Mouse (Mus musculus): ENCODE data around the gene Bckdhb. TPM values are rescaled to one million over a fixed set of nuclear protein-coding genes. Genes with fewer than 3 reads are reported as not detected.

Gene Bckdhb
- polyA plus RNA-seq, 1 experiment, result 5.4 TPM

GRCm38 (mm10) chr9:84070247-84070646 is 145.3 kb downstream of the Bckdhb start:
- H3K27ac ChIP-seq (ENCODE audit: insufficient read depth, low read length), result no peak overlapping the region
- no peaks in the 10 kb centered on the region for H3K27me3 ChIP-seq (ENCODE audit: control insufficient read depth, insufficient read depth, low read length)
- no peak for DNase-seq (ENCODE audit: low read depth in 1 of 2, low spot score in 2 of 2)
- 92% methylated on average over 6 of the region's 6 CpGs for WGBS
- no peaks in the 10 kb centered on the region for H3K4me1 ChIP-seq (ENCODE audit: control insufficient read depth, insufficient read depth, insufficient read length)
- H3K36me3 ChIP-seq (ENCODE audit: control insufficient read depth, insufficient read depth, low read length), result no peaks in the 10 kb centered on the region
- no peak overlapping the region for H3K4me3 ChIP-seq (ENCODE audit: extremely low read depth, insufficient read depth, insufficient read length)
- TF ChIP-seq POLR2A (IDR thresholded peaks at IDR 0.05; ENCODE audit: low read depth, low read length) (no peak), CTCF (IDR thresholded peaks at IDR 0.05; ENCODE audit: extremely low read depth, insufficient read depth, insufficient read length, insufficient replicate concordance) (no peak)

DNA sequence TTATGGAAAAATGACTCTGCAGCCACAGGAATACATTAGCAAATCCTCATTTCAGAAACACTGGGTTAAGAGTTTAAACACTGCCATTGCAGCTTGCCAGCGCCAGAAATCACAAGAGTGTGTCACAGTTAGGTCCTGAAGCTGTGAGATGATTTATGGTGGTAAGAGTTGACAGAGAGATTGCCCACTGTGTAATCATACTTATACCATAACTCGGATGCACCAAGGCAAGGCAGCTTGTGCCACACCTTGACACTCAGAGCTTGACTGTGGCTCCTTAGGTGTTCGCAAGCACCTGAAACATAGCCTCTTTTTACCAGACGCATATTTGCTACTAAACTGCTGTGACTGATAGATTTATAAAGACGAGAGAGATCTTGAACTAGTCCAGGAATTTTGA is 145.8 kb downstream of the Bckdhb start:
- TF ChIP-seq CTCF (IDR thresholded peaks at IDR 0.05; ENCODE audit: extremely low read depth, insufficient read depth, insufficient read length, insufficient replicate concordance) (no peak), POLR2A (IDR thresholded peaks at IDR 0.05; ENCODE audit: low read depth, low read length) (no peak)
- no peak for DNase-seq (ENCODE audit: low read depth in 1 of 2, low spot score in 2 of 2)
- 89% methylated on average over 5 of the region's 5 CpGs for WGBS

GRCm38 (mm10) chr9:84072534-84072933 is 147.6 kb downstream of the Bckdhb start:
- no peak for DNase-seq (ENCODE audit: low read depth in 1 of 2, low spot score in 2 of 2)
- H3K4me1 ChIP-seq (ENCODE audit: control insufficient read depth, insufficient read depth, insufficient read length), result no peaks in the 10 kb centered on the region
- 99% methylated on average over 6 of the region's 6 CpGs for WGBS

More for the DNA sequence above, 145.8 kb downstream of the Bckdhb start:
- no peaks in the 10 kb centered on the region for H3K36me3 ChIP-seq (ENCODE audit: control insufficient read depth, insufficient read depth, low read length)
- H3K4me1 ChIP-seq (ENCODE audit: control insufficient read depth, insufficient read depth, insufficient read length), result no peaks in the 10 kb centered on the region
- H3K4me3 ChIP-seq (ENCODE audit: extremely low read depth, insufficient read depth, insufficient read length), result no peak overlapping the region
- H3K27ac ChIP-seq (ENCODE audit: insufficient read depth, low read length), result no peak overlapping the region
- no peaks in the 10 kb centered on the region for H3K27me3 ChIP-seq (ENCODE audit: control insufficient read depth, insufficient read depth, low read length)

GRCm38 (mm10) chr9:84073237-84073636 is 148.3 kb downstream of the Bckdhb start:
- H3K27ac ChIP-seq (ENCODE audit: insufficient read depth, low read length), result no peak overlapping the region
- H3K36me3 ChIP-seq (ENCODE audit: control insufficient read depth, insufficient read depth, low read length), result no peaks in the 10 kb centered on the region
- no peak overlapping the region for H3K4me3 ChIP-seq (ENCODE audit: extremely low read depth, insufficient read depth, insufficient read length)
- H3K27me3 ChIP-seq (ENCODE audit: control insufficient read depth, insufficient read depth, low read length), result no peaks in the 10 kb centered on the region
- TF ChIP-seq POLR2A (IDR thresholded peaks at IDR 0.05; ENCODE audit: low read depth, low read length), result no peak
- TF ChIP-seq CTCF (IDR thresholded peaks at IDR 0.05; ENCODE audit: extremely low read depth, insufficient read depth, insufficient read length, insufficient replicate concordance), result no peak
- H3K4me1 ChIP-seq (ENCODE audit: control insufficient read depth, insufficient read depth, insufficient read length), result no peaks in the 10 kb centered on the region
- no peak for DNase-seq (ENCODE audit: low read depth in 1 of 2, low spot score in 2 of 2)
- WGBS, result 92% methylated on average over 9 of the region's 9 CpGs

More at GRCm38 (mm10) chr9:84072534-84072933, 147.6 kb downstream of the Bckdhb start:
- no peak overlapping the region for H3K27ac ChIP-seq (ENCODE audit: insufficient read depth, low read length)
- TF ChIP-seq POLR2A (IDR thresholded peaks at IDR 0.05; ENCODE audit: low read depth, low read length), result no peak
- TF ChIP-seq CTCF (IDR thresholded peaks at IDR 0.05; ENCODE audit: extremely low read depth, insufficient read depth, insufficient read length, insufficient replicate concordance), result no peak
- H3K27me3 ChIP-seq (ENCODE audit: control insufficient read depth, insufficient read depth, low read length), result no peaks in the 10 kb centered on the region
- no peaks in the 10 kb centered on the region for H3K36me3 ChIP-seq (ENCODE audit: control insufficient read depth, insufficient read depth, low read length)
- no peak overlapping the region for H3K4me3 ChIP-seq (ENCODE audit: extremely low read depth, insufficient read depth, insufficient read length)

DNA sequence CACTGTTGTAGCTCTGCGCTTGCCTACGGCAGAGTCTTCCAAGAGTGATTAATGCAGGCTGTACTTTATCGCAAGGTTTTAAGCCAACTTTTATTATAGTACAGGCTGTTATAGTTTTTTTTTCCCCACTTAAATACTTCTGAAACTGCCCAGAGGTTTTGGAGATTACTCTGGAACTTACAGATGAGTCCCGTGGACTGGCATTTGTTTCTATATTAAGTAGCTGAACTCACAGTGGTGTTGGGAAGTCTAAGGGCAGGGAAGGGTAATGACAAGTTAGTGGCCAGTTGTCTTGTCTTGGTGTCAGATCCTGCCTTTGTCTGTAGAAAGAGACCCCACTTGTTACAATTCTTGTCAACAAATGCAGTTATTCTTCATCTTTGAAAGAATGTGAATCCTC is 158.6 kb downstream of the Bckdhb start:
- Histone ChIP-seq H3K27me3 (ENCODE audit: control insufficient read depth, insufficient read depth, low read length) (no peaks in the 10 kb centered on the region), H3K36me3 (ENCODE audit: control insufficient read depth, insufficient read depth, low read length) (no peaks in the 10 kb centered on the region), H3K4me3 (ENCODE audit: extremely low read depth, insufficient read depth, insufficient read length) (no peak overlapping the region), H3K27ac (ENCODE audit: insufficient read depth, low read length) (no peak overlapping the region), H3K4me1 (ENCODE audit: control insufficient read depth, insufficient read depth, insufficient read length) (no peaks in the 10 kb centered on the region)
- DNase-seq (ENCODE audit: low read depth in 1 of 2, low spot score in 2 of 2), result no peak
- TF ChIP-seq POLR2A (IDR thresholded peaks at IDR 0.05; ENCODE audit: low read depth, low read length) (no peak), CTCF (IDR thresholded peaks at IDR 0.05; ENCODE audit: extremely low read depth, insufficient read depth, insufficient read length, insufficient replicate concordance) (no peak)
- 83% methylated on average over 4 of the region's 4 CpGs for WGBS

DNA sequence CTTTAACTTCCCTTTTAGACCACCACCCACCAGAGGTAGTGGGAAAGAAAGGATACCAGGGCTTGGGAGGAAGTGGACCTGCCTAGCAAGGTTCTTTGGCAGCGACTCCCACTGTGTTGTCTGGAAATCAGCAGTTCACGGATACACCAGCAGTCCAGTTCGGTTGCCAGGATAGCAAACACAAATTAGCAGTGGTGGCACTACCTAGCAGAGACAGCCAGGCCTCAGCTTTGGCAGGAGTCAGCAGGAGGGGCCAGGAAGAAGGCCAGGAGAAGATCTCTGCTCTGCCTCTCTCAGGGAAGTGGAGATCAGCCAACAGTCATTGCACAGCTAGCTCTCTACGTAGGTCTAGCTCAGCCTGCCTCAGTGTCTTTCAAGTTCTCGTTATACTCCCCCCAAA is 159.7 kb downstream of the Bckdhb start:
- DNase-seq (ENCODE audit: low read depth in 1 of 2, low spot score in 2 of 2), result no peak
- WGBS, result 92% methylated on average over 5 of the region's 5 CpGs
- H3K27me3 ChIP-seq (ENCODE audit: control insufficient read depth, insufficient read depth, low read length), result no peaks in the 10 kb centered on the region
- no peak overlapping the region for H3K27ac ChIP-seq (ENCODE audit: insufficient read depth, low read length)
- H3K4me3 ChIP-seq (ENCODE audit: extremely low read depth, insufficient read depth, insufficient read length), result no peak overlapping the region
- no peaks in the 10 kb centered on the region for H3K36me3 ChIP-seq (ENCODE audit: control insufficient read depth, insufficient read depth, low read length)
- TF ChIP-seq POLR2A (IDR thresholded peaks at IDR 0.05; ENCODE audit: low read depth, low read length) (no peak), CTCF (IDR thresholded peaks at IDR 0.05; ENCODE audit: extremely low read depth, insufficient read depth, insufficient read length, insufficient replicate concordance) (no peak)
- H3K4me1 ChIP-seq (ENCODE audit: control insufficient read depth, insufficient read depth, insufficient read length), result no peaks in the 10 kb centered on the region

GRCm38 (mm10) chr9:84090316-84091063 is 165.5 kb downstream of the Bckdhb start:
- Histone ChIP-seq H3K36me3 (ENCODE audit: control insufficient read depth, insufficient read depth, low read length) (no peaks in the 10 kb centered on the region), H3K4me3 (ENCODE audit: extremely low read depth, insufficient read depth, insufficient read length) (no peak overlapping the region), H3K27ac (ENCODE audit: insufficient read depth, low read length) (no peak overlapping the region), H3K4me1 (ENCODE audit: control insufficient read depth, insufficient read depth, insufficient read length) (no peaks in the 10 kb centered on the region), H3K27me3 (ENCODE audit: control insufficient read depth, insufficient read depth, low read length) (no peaks in the 10 kb centered on the region)
- TF ChIP-seq CTCF (IDR thresholded peaks at IDR 0.05; ENCODE audit: extremely low read depth, insufficient read depth, insufficient read length, insufficient replicate concordance), result no peak
- DNase-seq (ENCODE audit: low read depth in 1 of 2, low spot score in 2 of 2), result no peak
- 81% methylated on average over 9 of the region's 9 CpGs for WGBS

All from spleen, adult 2 months (tissue).